Mouse (Mus musculus): ENCODE results near the gene Tas2r123.

Gene Tas2r123

GRCm38 (mm10) chr6:132846842-132847241, at the start of gene Tas2r123:
Gene Tas2r123, plus strand, starts transcription at chr6:132847142.
- DNase-seq = no peak

- DNase-seq = no peak
Measured at GRCm38 (mm10) chr6:132802518-132802917, 44.4 kb upstream of the Tas2r123 start, which contains the start of gene Tas2r117. Gene Tas2r117, plus strand, starts transcription at chr6:132802818.

GRCm38 (mm10) chr6:132855138-132855537, 8.2 kb downstream of the Tas2r123 start, which contains the start of gene Tas2r116:
Gene Tas2r116, plus strand, starts transcription at chr6:132855438.
- DNase-seq = no peak

- no peak for DNase-seq
Measured at GRCm38 (mm10) chr6:132867708-132868107, 20.8 kb downstream of the Tas2r123 start, which contains the start of gene Tas2r110. Gene Tas2r110, plus strand, starts transcription at chr6:132868008.

- no peak for DNase-seq
Measured at GRCm38 (mm10) chr6:132892711-132893110, 45.8 kb downstream of the Tas2r123 start, which contains the start of gene Tas2r113. Gene Tas2r113, plus strand, starts transcription at chr6:132893011.

All from kidney, adult 8-10 months (tissue).